Mouse (Mus musculus) CD4-positive, CD25-positive, alpha-beta regulatory T cell (primary cell): Measurements from ENCODE around the gene Lamb3. TPM values are rescaled to one million over a fixed set of nuclear protein-coding genes. Genes with fewer than 3 reads are reported as not detected.

ENCODE experiments used
- polyA plus RNA-seq: library from polyadenylated mRNA; unstranded; fragments of 100-300 nt; shearing (Covaris generic); gene quantifications from one replicate; pipeline ENCODE4 v1.2.1, GENCODE M21; 2017

The Lamb3 gene
- 23.9 TPM for polyA plus RNA-seq

DNA sequence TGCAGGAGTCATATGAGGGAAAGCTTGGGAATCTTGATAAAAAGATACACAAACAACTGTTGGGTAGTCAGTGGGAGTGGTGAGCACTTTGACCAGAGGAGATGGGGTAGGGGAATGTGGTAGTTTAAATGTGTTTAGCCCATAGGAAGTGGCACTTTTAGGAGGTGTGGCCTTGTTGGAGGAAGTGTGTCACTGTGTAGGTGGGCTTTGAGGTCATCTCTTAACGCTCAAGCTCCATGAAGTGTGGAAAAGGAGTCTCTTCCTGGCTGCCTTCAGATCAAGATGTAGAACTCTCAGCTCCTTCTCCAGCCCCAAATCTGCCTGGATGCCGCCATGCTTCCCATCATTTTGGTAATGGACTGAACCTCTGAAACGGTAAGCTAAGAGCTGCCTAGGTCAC, at the start of gene Lamb3:
Lamb3 (plus strand) TSS at position 197 of the 400 bp plus-strand sequence.

DNA sequence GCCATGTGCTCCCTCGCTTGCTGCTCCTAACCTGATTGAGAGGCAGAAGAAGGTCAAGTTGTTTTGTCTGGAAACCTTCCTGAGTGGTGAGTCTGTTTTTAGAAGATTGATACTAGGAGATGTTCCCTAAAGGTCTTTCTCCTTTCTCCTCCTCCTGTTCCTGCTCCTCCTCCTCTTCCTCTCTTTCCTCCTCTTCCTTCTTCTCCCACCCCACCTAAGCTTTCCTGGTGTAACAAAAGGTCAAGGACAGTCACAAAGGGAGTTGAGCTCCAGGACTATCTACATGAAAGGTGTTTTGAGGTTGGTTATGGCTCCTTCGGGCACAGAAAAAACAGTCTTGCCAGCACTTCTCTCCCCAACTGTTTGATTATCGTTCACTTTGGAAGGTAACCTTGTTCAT, 39.8 kb upstream of the Lamb3 start, which contains the start of gene A130010J15Rik:
A130010J15Rik (plus strand) TSS at position 301 of the 400 bp plus-strand sequence.

DNA sequence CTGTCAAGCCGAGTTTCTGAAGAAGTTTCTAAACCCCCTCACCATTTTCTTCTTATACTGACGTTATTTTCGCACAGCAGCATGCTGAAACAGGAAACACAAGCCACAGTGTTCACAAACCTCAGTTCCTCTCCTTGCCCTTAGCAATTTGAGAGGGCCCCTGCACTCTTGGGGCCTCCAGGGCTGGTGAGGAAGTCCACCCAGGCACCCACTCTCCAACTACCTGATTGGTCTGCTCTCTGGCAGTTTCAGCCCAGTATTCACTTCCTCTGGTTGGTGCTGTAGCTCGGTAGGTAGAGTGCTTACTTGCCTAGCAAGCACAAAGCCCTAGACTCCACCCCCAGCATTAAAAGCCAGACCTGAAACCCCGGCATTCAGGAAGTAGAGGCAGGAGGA, 6.1 kb upstream of the Lamb3 start, which contains the start of gene Traf3ip3:
Traf3ip3 (minus strand) TSS at position 321 of the 396 bp plus-strand sequence.

DNA sequence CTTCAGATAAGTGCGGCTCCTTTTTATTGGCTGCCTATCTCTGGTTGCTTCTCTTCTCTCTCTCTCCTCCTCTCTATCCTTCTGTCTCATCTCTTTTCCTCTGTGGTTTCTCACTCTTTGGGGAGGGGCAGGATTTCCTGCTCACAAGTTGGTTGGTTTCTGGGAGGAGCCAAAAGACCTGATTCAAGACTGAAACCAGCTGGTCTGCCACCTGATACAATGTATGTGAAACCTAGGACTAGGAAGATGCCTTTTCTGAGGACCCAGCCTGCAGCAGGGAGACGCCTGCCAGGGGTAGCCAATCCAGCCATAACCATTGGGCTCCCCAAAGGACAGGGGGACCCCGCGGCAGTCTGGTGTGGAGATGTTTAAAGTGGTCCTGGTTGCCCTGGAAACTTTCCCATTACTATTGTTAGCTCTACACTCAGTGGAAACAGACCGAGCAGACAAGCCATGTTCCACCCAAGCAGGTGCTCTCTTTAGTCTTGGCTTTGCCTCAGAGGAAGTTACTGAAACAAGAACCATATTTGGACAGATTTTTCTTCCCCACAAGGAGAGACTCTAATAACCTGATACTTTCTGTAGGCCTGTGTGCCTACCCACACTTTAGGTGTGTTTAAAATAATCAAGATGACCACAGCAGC, 56.6 kb downstream of the Lamb3 start, which contains the start of gene Hsd11b1:
Hsd11b1 (minus strand) TSS at position 121 of the 644 bp plus-strand sequence.

DNA sequence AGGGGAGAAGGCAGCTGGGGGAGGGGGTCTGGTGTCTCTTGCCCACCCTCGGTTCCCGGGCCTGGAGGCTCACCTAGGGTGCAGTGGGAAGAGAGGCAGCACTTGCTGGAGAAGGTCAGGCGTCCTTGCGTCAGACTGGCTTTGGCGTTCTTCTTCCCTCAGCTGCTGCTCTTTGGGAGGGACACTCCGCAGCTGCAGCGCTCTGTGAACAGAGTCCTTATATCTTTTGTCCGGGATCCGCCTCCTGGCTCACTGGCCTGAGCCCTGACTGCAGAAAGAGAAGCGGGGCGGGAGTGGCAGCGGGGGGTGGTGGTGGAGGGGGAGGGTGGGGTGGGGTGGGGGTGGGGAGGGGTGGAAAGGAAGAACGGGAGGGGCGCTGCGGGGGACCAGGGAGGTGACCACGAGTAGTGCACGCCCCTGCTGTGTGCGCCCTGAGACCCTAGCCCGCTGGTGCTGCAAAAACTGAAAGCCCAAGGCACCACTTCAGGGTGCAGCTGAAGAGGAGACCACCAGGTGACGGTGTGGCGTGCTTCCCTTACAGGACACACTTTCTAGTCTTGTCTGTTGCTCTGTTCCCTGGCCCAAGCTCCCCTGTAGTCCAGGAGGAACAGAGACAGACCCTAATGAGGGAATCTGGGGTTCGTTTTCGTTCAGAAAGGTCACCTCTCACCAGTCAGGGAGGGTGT, 65.6 kb downstream of the Lamb3 start, which contains the start of gene G0s2:
G0s2 (minus strand) TSS at position 302 of the 686 bp plus-strand sequence.

DNA sequence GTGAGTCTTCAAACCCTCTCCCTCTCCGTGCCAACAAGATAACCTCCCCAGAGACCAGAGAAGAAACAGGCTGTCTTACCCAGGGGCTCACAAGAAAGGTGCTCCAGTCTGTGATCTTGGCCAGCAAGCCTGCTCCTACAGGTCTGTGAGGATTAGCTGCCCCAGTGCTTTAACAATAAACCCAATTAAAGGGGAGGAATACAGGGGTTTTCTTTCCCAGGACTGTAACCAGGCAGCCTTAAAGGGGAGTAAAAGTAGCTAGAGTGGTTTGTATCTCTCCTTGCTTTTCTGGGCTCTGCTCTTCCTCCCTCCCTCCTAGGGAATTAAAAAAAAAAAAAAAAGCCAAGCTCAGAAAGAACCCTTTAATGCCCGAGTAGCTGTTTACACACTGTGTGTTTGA, 162.6 kb downstream of the Lamb3 start, which contains the start of gene Camk1g:
Camk1g (minus strand) TSS at position 203 of the 400 bp plus-strand sequence.

Other genes starting within 250 kb of the Lamb3 start
- 0.19 TPM for gene Syt14, start 171.9 kb upstream of the Lamb3 start, polyA plus RNA-seq
- 5.2 TPM for gene Diexf, start 77.4 kb upstream of the Lamb3 start, polyA plus RNA-seq
- 21.7 TPM for gene Irf6, start 54.6 kb upstream of the Lamb3 start, polyA plus RNA-seq
- gene A130010J15Rik, start 39.7 kb upstream of the Lamb3 start, polyA plus RNA-seq, result 9.8 TPM
- gene Traf3ip3, start 6.0 kb upstream of the Lamb3 start, polyA plus RNA-seq, result 602 TPM
- 139 TPM for gene Hsd11b1, start 56.4 kb downstream of the Lamb3 start, polyA plus RNA-seq
- gene G0s2, start 65.5 kb downstream of the Lamb3 start, polyA plus RNA-seq, result 7.9 TPM
- gene Camk1g, start 162.6 kb downstream of the Lamb3 start, polyA plus RNA-seq, result not detected